Mouse (Mus musculus) embryo, embryonic 11 days (tissue): ENCODE results near the gene Fam160b1.
A peak's percentile ranks its signal among the peaks of the same experiment; 100 is the strongest.

Source experiments
- DNase-seq: peaks from one replicate; pipeline ENCODE4 v3.0.0-alpha.2; 2015

Gene Fam160b1

GRCm38 (mm10) chr19:57344678-57345077, 15.8 kb upstream of the Fam160b1 start:
- no peak for DNase-seq

DNA sequence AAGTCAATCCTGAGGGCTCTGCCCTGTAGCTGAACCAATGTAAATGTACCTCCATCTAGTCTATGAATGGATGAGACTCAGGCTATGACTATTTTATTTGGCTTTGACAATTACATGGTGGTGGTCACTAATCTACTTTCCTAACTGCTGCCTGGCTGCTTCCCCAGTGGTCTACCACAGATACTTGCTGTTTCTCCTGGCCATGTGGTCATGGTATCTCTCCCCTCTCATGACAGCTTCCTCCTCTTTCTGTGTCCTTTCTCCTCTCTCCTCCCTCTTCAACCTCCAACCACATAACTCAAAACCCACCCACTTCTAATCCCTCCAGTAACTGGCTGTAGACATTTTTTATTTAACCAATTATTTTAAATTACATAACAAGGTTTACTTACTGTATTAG, 11.4 kb upstream of the Fam160b1 start:
- no peak for DNase-seq

GRCm38 (mm10) chr19:57352337-57352935, 8.0 kb upstream of the Fam160b1 start:
- peak; percentile 47 for DNase-seq

- DNase-seq: no peak
Observed at GRCm38 (mm10) chr19:57353228-57353627, 7.3 kb upstream of the Fam160b1 start.

- no peak for DNase-seq
Observed at GRCm38 (mm10) chr19:57354050-57354449, 6.4 kb upstream of the Fam160b1 start.

DNA sequence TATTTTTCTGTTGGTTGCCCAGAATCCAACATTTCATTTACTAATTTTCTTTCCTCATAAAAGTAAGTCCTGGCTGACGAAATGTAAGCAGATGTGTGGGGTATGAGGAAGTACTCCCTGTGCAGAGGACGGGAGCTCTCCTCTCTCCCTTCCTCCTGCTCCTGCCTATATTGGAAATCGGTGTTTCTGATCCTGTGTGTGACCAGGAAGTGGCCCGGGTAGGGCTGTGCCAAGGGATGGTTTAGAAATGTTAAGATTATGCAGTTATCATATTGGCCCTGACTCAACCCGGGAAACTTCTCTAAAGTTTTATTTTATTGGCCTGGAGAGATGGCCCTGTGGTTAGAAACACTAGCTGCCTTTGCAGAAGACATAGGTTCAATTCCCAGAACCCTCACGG, 5.8 kb upstream of the Fam160b1 start:
- DNase-seq: no peak

DNA sequence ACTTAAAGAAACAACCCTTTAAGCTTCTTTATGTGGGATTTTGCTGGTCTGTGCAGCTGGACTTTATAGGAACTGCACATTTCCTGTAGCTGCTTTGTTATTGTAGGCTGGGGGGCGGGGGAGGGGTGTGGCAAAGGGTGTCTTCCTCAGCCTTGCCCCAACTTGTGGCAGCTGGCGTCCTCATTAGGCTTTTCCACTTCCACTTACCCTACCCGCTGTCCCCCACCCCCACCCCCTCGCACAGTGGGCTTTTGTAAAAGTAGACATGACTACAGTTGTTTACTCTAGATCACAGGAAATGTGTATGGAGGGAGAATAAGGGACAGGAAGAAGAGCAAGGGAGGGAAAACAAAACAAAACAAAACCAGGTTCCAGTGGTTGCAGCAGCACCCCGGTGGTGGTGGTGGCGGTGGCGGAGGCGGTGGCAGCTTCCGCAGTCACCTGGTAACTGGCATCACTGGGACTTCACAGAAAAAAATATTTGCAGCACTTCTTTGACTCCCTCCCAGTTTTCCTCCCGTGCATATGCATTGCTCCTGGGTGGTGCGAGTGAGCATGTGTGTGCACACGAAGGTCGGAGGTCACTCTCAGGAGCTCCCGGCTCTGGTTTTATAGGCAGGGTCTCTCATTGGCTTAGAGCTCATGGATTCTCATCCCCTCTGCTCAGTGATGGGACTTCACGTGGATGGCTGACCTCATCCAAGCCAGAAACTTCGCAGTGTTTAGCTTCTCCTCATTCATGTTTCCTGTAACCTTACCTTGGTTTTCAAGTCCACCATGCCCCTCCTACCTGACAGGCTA, 4.8 kb upstream of the Fam160b1 start:
- DNase-seq: peak; percentile 34

GRCm38 (mm10) chr19:57356273-57356672, 4.2 kb upstream of the Fam160b1 start:
- DNase-seq: no peak

GRCm38 (mm10) chr19:57357244-57357643, 3.2 kb upstream of the Fam160b1 start:
- DNase-seq: no peak

DNA sequence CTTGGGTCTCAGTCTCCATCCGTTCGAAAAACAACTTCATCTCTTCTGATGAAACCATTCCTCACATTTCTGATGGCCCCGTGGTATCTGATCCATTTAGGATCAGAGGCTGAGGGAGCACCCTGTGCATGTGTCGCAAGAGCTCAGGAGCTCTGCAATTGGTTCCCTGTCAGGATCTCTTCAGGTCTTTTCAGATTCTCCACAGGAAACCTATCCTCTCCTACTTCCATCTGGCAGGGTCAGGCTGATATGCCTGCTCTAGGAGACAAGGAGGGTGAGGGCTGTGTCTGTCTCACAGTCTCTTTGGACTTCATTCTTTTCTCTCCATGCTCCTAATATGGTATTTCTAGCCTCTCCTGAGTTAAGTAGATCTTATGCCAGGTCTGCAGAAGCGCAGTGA, 2.7 kb upstream of the Fam160b1 start:
- DNase-seq: no peak

GRCm38 (mm10) chr19:57358322-57358721, 2.2 kb upstream of the Fam160b1 start:
- DNase-seq: peak; percentile 56

DNA sequence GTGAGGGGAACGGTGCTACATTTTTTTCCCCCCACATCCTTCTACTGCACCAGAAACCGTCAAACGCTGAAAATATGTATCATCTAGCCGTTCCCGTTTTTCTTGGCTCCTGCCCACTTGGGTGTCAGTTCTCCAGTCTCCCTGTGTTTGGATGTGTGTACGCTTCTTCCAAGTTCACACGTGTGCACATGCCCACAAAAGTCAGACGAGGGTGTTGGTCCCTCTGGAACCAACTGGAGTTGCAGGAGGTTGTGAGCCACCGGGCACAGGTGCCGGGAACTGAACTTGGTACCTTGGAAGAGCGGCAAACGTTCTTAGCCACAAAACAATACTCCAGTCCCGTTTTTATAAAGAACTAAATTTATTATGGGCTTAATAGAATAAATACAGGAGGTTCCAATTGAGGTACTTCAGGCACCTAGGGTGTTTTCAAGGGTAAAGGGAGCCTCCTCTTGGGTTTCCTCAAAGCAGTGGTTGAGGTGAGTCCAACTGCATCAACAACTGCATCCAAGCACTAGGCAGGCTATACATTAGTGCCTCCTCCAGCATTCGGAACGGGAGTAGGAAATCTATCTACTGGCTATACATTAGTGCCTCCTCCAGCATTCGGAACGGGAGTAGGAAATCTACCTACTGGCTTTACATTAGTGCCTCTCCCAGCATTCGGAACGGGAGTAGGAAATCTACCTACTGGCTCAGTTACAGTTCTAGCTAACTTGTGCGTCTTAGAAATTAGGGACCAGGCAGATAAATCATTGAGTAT, 1.5 kb upstream of the Fam160b1 start:
- DNase-seq: no peak

GRCm38 (mm10) chr19:57359701-57360326, 666 bp upstream of the Fam160b1 start:
- peak; percentile 30 for DNase-seq

GRCm38 (mm10) chr19:57361131-57361938, 855 bp downstream of the Fam160b1 start:
- peak; percentile 72 for DNase-seq

GRCm38 (mm10) chr19:57361939-57362307, 1.4 kb downstream of the Fam160b1 start:
- no peak for DNase-seq

- DNase-seq: peak; percentile 27
Observed at GRCm38 (mm10) chr19:57362586-57362985, 2.1 kb downstream of the Fam160b1 start.

- DNase-seq: no peak
Observed at GRCm38 (mm10) chr19:57363076-57363475, 2.6 kb downstream of the Fam160b1 start.

DNA sequence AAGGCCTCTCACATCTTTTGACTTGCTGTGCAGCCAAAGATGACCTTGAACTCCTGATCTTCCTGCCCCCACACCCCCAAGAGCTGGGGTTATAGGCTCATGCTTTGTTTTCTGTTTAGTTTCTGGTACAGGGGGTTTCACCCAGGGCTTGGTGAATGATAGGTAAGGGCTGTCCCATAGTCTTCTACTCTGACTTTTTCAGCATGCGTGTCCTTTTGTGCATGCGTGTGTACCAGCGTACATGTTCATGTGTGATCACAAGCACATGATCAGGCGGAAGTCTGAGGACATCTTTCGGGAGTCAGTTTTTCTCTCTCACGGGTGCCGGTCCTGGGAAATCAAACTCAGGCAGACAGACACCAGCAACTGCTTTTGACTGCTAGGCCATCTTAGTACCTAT, 3.1 kb downstream of the Fam160b1 start:
- no peak for DNase-seq

DNA sequence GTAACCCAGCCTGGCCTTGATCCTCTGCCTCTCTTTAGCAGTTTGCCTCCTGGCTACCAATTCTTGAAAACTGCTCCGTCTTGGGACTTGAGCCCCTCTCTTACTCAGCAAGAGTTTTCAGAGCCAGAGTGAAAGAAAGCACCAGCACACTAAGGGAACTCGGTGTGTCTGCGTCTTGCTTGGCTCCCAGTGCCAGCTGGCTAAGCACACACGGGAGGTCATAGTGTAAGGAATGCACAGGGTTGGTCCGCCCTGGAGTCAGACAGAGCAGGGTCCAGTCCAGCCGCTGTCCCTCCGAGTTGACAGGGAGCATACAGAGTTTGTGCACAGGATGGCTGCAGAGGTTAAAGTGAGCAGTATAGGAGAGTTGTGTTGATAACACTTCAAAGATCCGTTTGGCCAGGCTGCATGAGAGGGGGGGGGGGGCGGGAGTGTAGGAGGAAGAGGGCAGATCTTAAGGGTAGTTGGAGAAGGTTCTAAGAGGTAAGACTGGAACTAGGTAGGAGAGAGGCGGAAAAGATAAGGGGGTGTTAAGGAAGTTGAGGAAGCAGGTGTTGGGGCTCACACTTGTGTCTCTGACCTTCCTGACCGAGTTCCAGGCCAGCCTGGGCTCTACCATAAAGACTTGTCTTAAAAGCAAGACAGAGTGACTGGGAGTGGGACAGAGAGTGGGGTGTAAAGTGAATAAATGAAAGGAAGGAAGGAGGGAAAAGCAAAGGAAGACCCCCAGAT, 4.6 kb downstream of the Fam160b1 start:
- peak; percentile 20 for DNase-seq

- DNase-seq: no peak
Observed at GRCm38 (mm10) chr19:57366007-57366406, 5.5 kb downstream of the Fam160b1 start.

DNA sequence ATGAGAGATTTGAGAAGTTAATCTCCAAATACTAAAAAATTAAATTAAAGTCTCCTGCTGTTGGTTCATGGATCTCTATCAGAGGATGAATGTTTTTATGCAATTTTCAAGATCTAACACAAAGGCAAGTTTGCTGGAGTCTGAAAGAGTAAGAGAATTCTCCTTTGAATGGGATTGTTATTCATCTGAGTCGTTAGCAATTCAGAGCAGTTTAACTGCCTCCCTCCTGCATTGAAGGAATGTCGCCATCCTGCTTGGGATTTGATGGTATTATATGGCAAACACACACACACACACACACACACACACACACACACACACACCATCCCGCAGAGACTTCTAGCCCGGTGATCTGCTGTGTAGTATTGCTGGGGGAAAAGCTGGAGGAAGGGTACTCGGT, 6.1 kb downstream of the Fam160b1 start:
- no peak for DNase-seq

GRCm38 (mm10) chr19:57367201-57367600, 6.7 kb downstream of the Fam160b1 start:
- no peak for DNase-seq
